Mouse (Mus musculus) ovary, postnatal 10 days (tissue): ENCODE measurements around the gene Bcl2l10.
A peak's percentile ranks its signal among the peaks of the same experiment; 100 is the strongest.
"Not testable (repeated sequence)": the region's sequence is repeated elsewhere in the genome, so short reads cannot be mapped to it uniquely, and the experiment has no call there.

ENCODE experiments used
- DNase-seq: peaks from one replicate; pipeline ENCODE4 v3.0.0; 2022; ENCODE audit warnings: low spot score

The Bcl2l10 gene

GRCm38 (mm10) chr9:75348066-75348465 lies 508 bp downstream of the Bcl2l10 start:
- no peak for DNase-seq

- DNase-seq, result no peak
Observed at GRCm38 (mm10) chr9:75348641-75349040, 1.1 kb downstream of the Bcl2l10 start.

- no peak for DNase-seq
Observed at GRCm38 (mm10) chr9:75353094-75353493, 5.5 kb downstream of the Bcl2l10 start.

GRCm38 (mm10) chr9:75355783-75356182 lies 8.2 kb downstream of the Bcl2l10 start:
- DNase-seq, result no peak

- no peak for DNase-seq
Observed at GRCm38 (mm10) chr9:75357087-75357654, 9.6 kb downstream of the Bcl2l10 start.

GRCm38 (mm10) chr9:75361699-75362098 lies 14.1 kb downstream of the Bcl2l10 start:
- DNase-seq, result peak; percentile 36

GRCm38 (mm10) chr9:75362201-75362600 lies 14.6 kb downstream of the Bcl2l10 start:
- DNase-seq, result no peak

GRCm38 (mm10) chr9:75363001-75363400 lies 15.4 kb downstream of the Bcl2l10 start:
- DNase-seq, result no peak

GRCm38 (mm10) chr9:75363702-75364101 lies 16.1 kb downstream of the Bcl2l10 start:
- DNase-seq, result not testable (repeated sequence)

- DNase-seq, result no peak
Observed at GRCm38 (mm10) chr9:75365195-75365594, 17.6 kb downstream of the Bcl2l10 start.

GRCm38 (mm10) chr9:75366191-75366590 lies 18.6 kb downstream of the Bcl2l10 start:
- no peak for DNase-seq

- no peak for DNase-seq
Observed at GRCm38 (mm10) chr9:75368779-75369178, 21.2 kb downstream of the Bcl2l10 start.

- DNase-seq, result no peak
Observed at GRCm38 (mm10) chr9:75375606-75376005, 28.0 kb downstream of the Bcl2l10 start.

GRCm38 (mm10) chr9:75376428-75376827 lies 28.9 kb downstream of the Bcl2l10 start:
- DNase-seq, result no peak

GRCm38 (mm10) chr9:75378774-75379173 lies 31.2 kb downstream of the Bcl2l10 start:
- no peak for DNase-seq

- no peak for DNase-seq
Observed at GRCm38 (mm10) chr9:75382825-75383224, 35.3 kb downstream of the Bcl2l10 start.

GRCm38 (mm10) chr9:75383785-75384184 lies 36.2 kb downstream of the Bcl2l10 start:
- no peak for DNase-seq

- no peak for DNase-seq
Observed at GRCm38 (mm10) chr9:75384337-75384962, 36.9 kb downstream of the Bcl2l10 start.

- DNase-seq, result no peak
Observed at GRCm38 (mm10) chr9:75385218-75385974, 37.8 kb downstream of the Bcl2l10 start.

- no peak for DNase-seq
Observed at GRCm38 (mm10) chr9:75393251-75393650, 45.7 kb downstream of the Bcl2l10 start.

GRCm38 (mm10) chr9:75395971-75396370 lies 48.4 kb downstream of the Bcl2l10 start:
- DNase-seq, result no peak

- DNase-seq, result no peak
Observed at GRCm38 (mm10) chr9:75399069-75399468, 51.5 kb downstream of the Bcl2l10 start.

- no peak for DNase-seq
Observed at GRCm38 (mm10) chr9:75400639-75401038, 53.1 kb downstream of the Bcl2l10 start.
